Mouse (Mus musculus) ES-E14 (cell line): ENCODE results near the gene Pnkd. TPM values are rescaled to one million over a fixed set of nuclear protein-coding genes. Genes with fewer than 3 reads are reported as not detected.

Experiments
- DNase-seq: peaks from one replicate; pipeline ENCODE4 v3.0.0-alpha.2; 2013; ENCODE audit warnings: low read depth, low spot score
- H3K27ac ChIP-seq: 2 replicates; pipeline ENCODE4 v1.5.1; 2012; ENCODE audit warnings: low read depth, mild to moderate bottlenecking, low read length, moderate library complexity, mixed read lengths; ENCODE audit not compliant: poor library complexity, insufficient read depth, severe bottlenecking
- H3K36me3 ChIP-seq: 2 replicates; pipeline ENCODE4 v1.6.1; 2012; ENCODE audit warnings: mild to moderate bottlenecking, low read length, moderate library complexity, mixed read lengths; ENCODE audit not compliant: control insufficient read depth, poor library complexity, insufficient read depth, severe bottlenecking
- H3K4me1 ChIP-seq, 2 experiments: fragments of 150-350 bp in 1 of 2; sonication (generic) in 1 of 2; 2 replicates each; pipeline ENCODE4 v1.6.1; 2012; ENCODE audit warnings: low read length in 2 of 2, mild to moderate bottlenecking in 1 of 2, mixed read lengths in 1 of 2; ENCODE audit not compliant: control insufficient read depth in 2 of 2, insufficient read depth in 2 of 2, poor library complexity in 1 of 2
- H3K4me3 ChIP-seq, 2 experiments: fragments of 150-350 bp in 1 of 2; sonication (generic) in 1 of 2; 2 replicates each; pipeline ENCODE4 v1.5.1; 2012; ENCODE audit warnings: low read length in 2 of 2, low read depth in 1 of 2, mild to moderate bottlenecking in 1 of 2, mixed read lengths in 1 of 2; ENCODE audit not compliant: insufficient read depth in 1 of 2, poor library complexity in 1 of 2, severe bottlenecking in 1 of 2
- H3K9ac ChIP-seq: 2 replicates; pipeline ENCODE4 v1.6.1; 2012; ENCODE audit warnings: low read depth, mild to moderate bottlenecking, low read length, mixed read lengths; ENCODE audit not compliant: poor library complexity, insufficient read depth, severe bottlenecking
- H3K9me3 ChIP-seq: fragments of 150-350 bp; sonication (generic); 2 replicates; pipeline ENCODE4 v1.6.1; 2012; ENCODE audit warnings: low read depth, mild to moderate bottlenecking, low read length; ENCODE audit not compliant: control insufficient read depth, insufficient read depth
- CHD2 ChIP-seq: IDR thresholded peaks from 2 replicates; pipeline ENCODE4 v1.6.1; 2014; ENCODE audit warnings: mild to moderate bottlenecking, low read depth, low read length, inconsistent platforms
- HCFC1 ChIP-seq: IDR thresholded peaks from 2 replicates; pipeline ENCODE4 v1.6.1; 2012; ENCODE audit warnings: low read length, inconsistent platforms, borderline replicate concordance; ENCODE audit not compliant: insufficient read depth
- MAFK ChIP-seq: IDR thresholded peaks from 2 replicates; pipeline ENCODE4 v1.6.1; 2014; ENCODE audit warnings: mild to moderate bottlenecking, low read depth, low read length, inconsistent platforms; ENCODE audit not compliant: insufficient read depth
- ZC3H11A ChIP-seq: IDR thresholded peaks from 2 replicates; pipeline ENCODE4 v1.6.1; 2012; ENCODE audit warnings: low read depth, mild to moderate bottlenecking, inconsistent platforms, low read length, borderline replicate concordance
- ZNF384 ChIP-seq: IDR thresholded peaks from 2 replicates; pipeline ENCODE4 v1.6.1; 2012; ENCODE audit warnings: low read depth, low read length, inconsistent platforms
- in situ Hi-C, 2 experiments: fragments of 600-800 bp; cut with MboI; formaldehyde crosslinking; loops; one replicate each; pipeline ENCODE4 v1.15.1; 2025; ENCODE audit warnings: low sequenced_read_pairs in 2 of 2, inconsistent platforms in 1 of 2; ENCODE audit not compliant: unreplicated experiment in 2 of 2
- total RNA-seq: library from RNA; depleted of rRNA; stranded (reverse); fragments of 300-350 nt; gene quantifications from 2 replicates; pipeline ENCODE4 v1.2.3, GENCODE M21; 2012

Gene Pnkd
- total RNA-seq, 1 experiment: 63.9 TPM

DNA sequence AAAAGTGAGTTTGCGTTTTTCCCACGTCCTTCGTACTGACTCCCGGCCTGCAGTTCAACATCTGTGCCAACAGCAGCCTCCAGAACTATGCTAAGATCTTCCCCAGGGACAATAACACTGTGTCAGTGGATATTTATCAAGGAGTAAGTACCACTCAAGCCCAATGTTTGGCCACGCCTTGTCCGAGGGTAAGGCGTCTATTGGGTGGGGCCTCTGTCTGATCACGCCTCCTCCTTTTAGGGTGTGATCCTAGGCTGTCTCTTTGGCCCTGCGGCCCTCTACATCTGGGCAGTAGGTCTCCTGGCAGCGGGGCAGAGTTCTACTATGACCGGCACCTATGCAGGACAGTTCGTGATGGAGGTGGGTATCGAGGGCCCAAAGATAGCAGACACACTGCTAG lies 98.7 kb downstream of the Pnkd start:
- Histone ChIP-seq H3K4me3 (no peak overlapping the region), H3K9ac (no peak overlapping the region), H3K4me1 (peaks cover 0 to 27% of the 10 kb centered on the region in 2 experiments), H3K27ac (no peak overlapping the region), H3K36me3 (no peaks in the 10 kb centered on the region), H3K9me3 (no peaks in the 10 kb centered on the region)
- in situ Hi-C loops: no loop called here
- no peak for DNase-seq
- TF ChIP-seq ZC3H11A (no peak), CHD2 (no peak), HCFC1 (no peak), MAFK (no peak), ZNF384 (no peak)

DNA sequence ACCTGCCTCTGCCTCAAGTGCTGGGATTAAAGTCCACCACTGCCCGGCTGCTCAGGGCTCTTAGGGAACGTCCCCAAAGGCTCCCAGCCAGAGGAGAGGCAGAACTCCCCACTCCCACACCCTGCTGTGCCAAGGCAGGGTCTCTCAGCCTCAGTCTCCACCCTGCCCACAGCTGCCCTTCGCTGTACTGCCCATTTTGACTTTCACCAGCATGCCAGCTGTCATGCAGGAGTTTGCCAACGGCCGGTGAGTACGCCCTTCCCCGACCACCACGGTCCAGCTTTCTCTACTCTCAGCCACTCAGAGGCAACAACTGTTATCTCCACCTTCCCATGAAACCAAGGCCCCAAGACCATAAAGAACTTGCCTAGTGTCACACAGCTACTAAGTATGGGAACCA lies 99.8 kb downstream of the Pnkd start:
- no peak for TF ChIP-seq ZC3H11A
- TF ChIP-seq CHD2: no peak
- TF ChIP-seq HCFC1: no peak
- TF ChIP-seq MAFK: no peak
- no peak for TF ChIP-seq ZNF384
- H3K36me3 ChIP-seq: no peaks in the 10 kb centered on the region
- in situ Hi-C loops: no loop called here
- no peak overlapping the region for H3K4me3 ChIP-seq
- no peaks in the 10 kb centered on the region for H3K9me3 ChIP-seq
- no peak overlapping the region for H3K9ac ChIP-seq
- no peak for DNase-seq
- peaks cover 0 to 27% of the 10 kb centered on the region in 2 experiments; a peak in 3 of 4 replicates for H3K4me1 ChIP-seq
- H3K27ac ChIP-seq: no peak overlapping the region

DNA sequence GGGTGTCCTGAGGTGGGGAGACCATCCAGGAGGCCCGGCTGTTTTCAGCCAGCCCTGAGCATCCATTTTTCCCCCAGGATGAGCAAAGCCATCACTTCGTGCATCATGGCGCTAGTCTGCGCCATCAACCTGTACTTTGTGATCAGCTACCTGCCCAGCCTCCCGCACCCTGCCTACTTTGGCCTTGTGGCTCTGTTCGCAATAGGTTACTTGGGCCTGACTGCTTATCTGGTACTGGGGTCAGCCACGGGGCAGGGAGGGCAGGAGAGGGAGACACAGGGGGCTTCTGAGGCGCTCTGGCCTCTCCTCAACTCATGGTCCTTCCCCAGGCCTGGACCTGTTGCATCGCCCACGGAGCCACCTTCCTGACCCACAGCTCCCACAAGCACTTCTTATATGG lies 100.3 kb downstream of the Pnkd start:
- TF ChIP-seq ZC3H11A (no peak), CHD2 (no peak), HCFC1 (no peak), ZNF384 (no peak), MAFK (no peak)
- Histone ChIP-seq H3K4me3 (no peak overlapping the region), H3K4me1 (peaks cover 0 to 29% of the 10 kb centered on the region in 2 experiments; a peak in 3 of 4 replicates), H3K9ac (no peak overlapping the region), H3K27ac (no peak overlapping the region), H3K9me3 (no peaks in the 10 kb centered on the region), H3K36me3 (no peaks in the 10 kb centered on the region)
- in situ Hi-C loops: no loop called here
- no peak for DNase-seq

DNA sequence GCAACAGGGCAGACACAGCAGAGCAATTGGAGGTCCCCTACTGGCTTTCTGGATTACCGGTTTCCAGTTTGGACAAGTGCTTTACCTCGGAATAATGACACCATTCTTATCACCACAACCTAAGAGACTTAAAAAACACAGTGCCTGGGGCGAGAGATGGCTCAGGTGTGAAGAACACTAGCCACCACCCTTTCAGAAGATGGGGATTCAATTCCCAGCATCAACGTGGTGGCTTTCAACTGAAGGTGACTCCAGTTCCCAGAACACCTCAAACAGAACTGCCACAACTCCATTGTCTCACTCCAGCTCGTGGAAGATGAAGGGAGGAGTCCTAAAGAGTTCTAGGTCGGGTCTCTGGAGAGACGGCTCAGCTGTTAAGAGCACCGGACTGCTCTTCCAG lies 100.8 kb downstream of the Pnkd start:
- Histone ChIP-seq H3K27ac (no peak overlapping the region), H3K9me3 (no peaks in the 10 kb centered on the region), H3K4me1 (peaks cover 0 to 29% of the 10 kb centered on the region in 2 experiments; a peak in 3 of 4 replicates), H3K4me3 (no peak overlapping the region), H3K9ac (no peak overlapping the region), H3K36me3 (no peaks in the 10 kb centered on the region)
- in situ Hi-C loops: no loop called here
- TF ChIP-seq ZNF384 (no peak), HCFC1 (no peak), MAFK (no peak), CHD2 (no peak), ZC3H11A (no peak)
- no peak for DNase-seq

DNA sequence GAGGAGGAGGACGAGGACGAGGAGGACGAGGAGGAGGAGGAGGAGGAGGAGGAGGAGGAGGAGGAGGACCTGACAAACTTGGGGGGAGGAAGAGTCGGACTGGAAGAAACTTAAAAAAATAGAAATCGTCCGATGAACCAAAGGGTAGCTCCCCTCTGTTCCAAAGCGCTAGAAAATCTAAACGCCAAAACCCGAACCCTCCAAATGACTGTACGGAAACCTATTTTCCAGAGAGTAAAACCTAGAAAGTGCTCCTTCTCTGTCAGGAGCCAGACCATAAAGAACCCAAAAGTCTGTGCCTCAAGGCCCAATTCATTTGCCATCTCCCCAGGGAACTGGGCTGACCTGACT lies 101.6 kb downstream of the Pnkd start:
- no peaks in the 10 kb centered on the region for H3K9me3 ChIP-seq
- H3K4me3 ChIP-seq: peak overlapping the region; percentile 51 to 59
- peak overlapping the region; percentile 29; the same call in 1 of the 2 replicates for H3K9ac ChIP-seq
- in situ Hi-C loops: no loop called here
- peaks cover 0 to 26% of the 10 kb centered on the region in 2 experiments for H3K4me1 ChIP-seq
- H3K36me3 ChIP-seq: no peaks in the 10 kb centered on the region
- peak overlapping the region; percentile 93 for H3K27ac ChIP-seq
- no peak for DNase-seq
- TF ChIP-seq MAFK (no peak), ZNF384 (no peak), CHD2 (no peak), ZC3H11A (no peak), HCFC1 (no peak)
